Mouse (Mus musculus) adrenal gland, adult 2 months (tissue): ENCODE data around the gene Fam216a. TPM values are rescaled to one million over a fixed set of nuclear protein-coding genes. Genes with fewer than 3 reads are reported as not detected.
A peak's percentile ranks its signal among the peaks of the same experiment; 100 is the strongest.
"Not testable (repeated sequence)": the region's sequence is repeated elsewhere in the genome, so short reads cannot be mapped to it uniquely, and the experiment has no call there.

ENCODE experiments used
- DNase-seq: peaks from one replicate; pipeline ENCODE4 v3.0.0; 2021
- polyA plus RNA-seq: library from polyadenylated mRNA; depleted of rRNA; stranded (reverse); fragments of >200 nt; gene quantifications from 2 replicates; pipeline ENCODE4 v1.2.3, GENCODE M21; 2012; rRNA removed
- total RNA-seq, 2 experiments: library from RNA; stranded (reverse); gene quantifications; 2 replicates each; pipeline ENCODE4 v1.2.3; 2021

Fam216a gene
- total and polyA plus RNA-seq, 3 experiments = 24.2 to 38.5 (median 24.7) TPM

DNA sequence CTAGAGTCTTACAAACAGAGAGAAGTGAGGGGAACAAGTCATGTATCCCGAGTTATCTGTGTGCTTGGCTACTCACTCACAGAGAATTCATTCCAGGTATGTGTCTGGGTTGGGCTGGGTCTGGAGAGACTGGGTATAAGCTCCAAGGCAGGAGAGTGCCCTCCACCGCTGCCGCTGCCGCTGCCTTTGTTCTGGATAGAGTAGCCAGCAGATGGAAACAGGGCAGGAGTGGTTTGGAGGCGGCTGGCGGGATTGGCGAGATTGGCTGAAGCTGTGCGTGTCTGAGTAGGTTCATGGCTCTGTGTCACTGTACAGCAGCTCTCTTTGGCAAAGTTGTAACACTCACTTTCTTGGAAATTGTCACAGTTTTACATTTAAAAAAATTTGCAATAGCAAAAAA is 48.6 kb downstream of the Fam216a start:
- no peak for DNase-seq

GRCm38 (mm10) chr5:122320205-122320781 is 51.9 kb downstream of the Fam216a start:
- DNase-seq = no peak

DNA sequence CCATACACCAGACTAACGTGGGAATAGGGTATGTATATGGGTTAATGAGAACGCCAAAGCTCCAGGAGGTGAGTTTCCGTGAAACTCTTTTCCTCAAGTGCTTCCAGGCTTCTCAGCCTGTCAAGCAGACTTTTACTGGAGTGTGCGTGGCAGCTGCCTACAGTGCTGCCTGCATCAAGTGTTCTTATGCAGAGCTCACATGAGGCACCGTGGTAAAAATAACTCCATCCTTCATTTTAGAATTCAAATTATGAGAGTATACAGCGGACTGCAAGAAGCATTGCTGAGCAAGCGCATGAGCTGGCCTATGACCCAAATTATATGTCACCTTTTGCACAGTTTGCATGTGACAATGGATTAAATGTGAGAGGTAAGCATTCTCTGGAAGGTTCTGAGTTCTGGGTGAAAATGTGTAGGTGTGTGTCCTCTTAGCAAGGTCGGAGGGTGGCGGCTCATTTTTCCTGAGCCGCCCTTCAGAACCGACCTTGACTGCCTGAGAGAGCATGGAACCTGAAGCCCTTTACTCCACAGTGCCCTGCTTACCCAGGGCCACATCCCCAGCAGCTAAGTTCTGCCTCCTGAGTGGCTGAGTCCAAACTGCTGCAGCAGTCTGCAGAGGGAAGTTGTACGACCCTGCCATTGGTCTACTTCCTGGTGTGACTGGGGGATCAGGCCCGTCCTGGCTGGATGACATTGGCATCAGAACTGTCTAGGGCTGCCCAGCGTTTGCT is 52.5 kb downstream of the Fam216a start:
- peak; percentile 53 for DNase-seq

DNA sequence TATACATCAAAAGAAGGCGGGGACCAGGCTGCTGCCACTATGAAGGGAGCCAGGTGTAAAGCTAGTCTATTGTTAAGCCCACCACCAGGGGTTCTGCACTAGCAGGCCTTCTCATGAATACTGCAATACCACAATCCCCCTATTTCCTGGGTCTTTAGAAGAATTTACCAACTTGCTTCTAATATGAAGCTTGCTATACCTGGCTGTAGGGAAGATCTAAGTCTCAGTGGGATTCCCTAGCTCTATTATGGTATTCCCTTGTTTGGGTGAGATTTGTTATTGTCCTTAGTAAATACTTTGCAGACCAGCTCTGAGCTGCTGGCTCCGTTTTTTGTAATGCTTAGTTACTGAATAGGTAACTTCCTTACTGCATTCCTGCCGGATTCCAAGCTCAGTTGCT is 53.2 kb downstream of the Fam216a start:
- DNase-seq = not testable (repeated sequence)

- no peak for DNase-seq
Observed at GRCm38 (mm10) chr5:122318100-122318499, 54.1 kb downstream of the Fam216a start.

- DNase-seq = peak; percentile 51
Observed at GRCm38 (mm10) chr5:122317329-122318045, 54.7 kb downstream of the Fam216a start.

- DNase-seq = peak; percentile 93
Observed at GRCm38 (mm10) chr5:122314966-122315667, 57.0 kb downstream of the Fam216a start.

Other genes starting within 250 kb of the Fam216a start
- gene Ccdc63, start 231.5 kb downstream of the Fam216a start, total RNA-seq = not detected
- gene Ccdc63, start 231.5 kb downstream of the Fam216a start, polyA plus RNA-seq = not detected in 2 replicates
- 100 to 1,000 TPM; 181 to 207 TPM for gene Ppp1cc, start 214.1 kb downstream of the Fam216a start, total RNA-seq
- gene Ppp1cc, start 214.1 kb downstream of the Fam216a start, polyA plus RNA-seq = 36.4 and 36.6 TPM in 2 replicates
- gene Hvcn1, start 165.6 kb downstream of the Fam216a start, total RNA-seq = 1 to 10 TPM; 1.8 to 2.4 TPM
- 2.5 and 3.7 TPM in 2 replicates for gene Hvcn1, start 165.6 kb downstream of the Fam216a start, polyA plus RNA-seq
- gene Tctn1, start 107.9 kb downstream of the Fam216a start, total RNA-seq = 10 to 100 TPM; 11.4 to 14.2 TPM
- gene Tctn1, start 107.9 kb downstream of the Fam216a start, polyA plus RNA-seq = 47.0 and 58.3 TPM in 2 replicates
- gene Pptc7, start 88.0 kb downstream of the Fam216a start, total RNA-seq = 10 to 100 TPM; 52.0 to 63.4 TPM
- 46.3 and 57.5 TPM in 2 replicates for gene Pptc7, start 88.0 kb downstream of the Fam216a start, polyA plus RNA-seq
- 1 to 10 TPM; 1.9 to 2.8 TPM for gene Rad9b, start 18.1 kb downstream of the Fam216a start, total RNA-seq
- gene Rad9b, start 18.1 kb downstream of the Fam216a start, polyA plus RNA-seq = 2.3 and 2.4 TPM in 2 replicates
- gene Vps29, start 18.0 kb downstream of the Fam216a start, total RNA-seq = 100 to 1,000 TPM; 128 to 165 TPM
- gene Vps29, start 18.0 kb downstream of the Fam216a start, polyA plus RNA-seq = 13.1 and 18.5 TPM in 2 replicates
- 10 to 100 TPM; 24.6 to 32.6 TPM for gene Gpn3, start 488 bp downstream of the Fam216a start, total RNA-seq
- 48.0 and 62.7 TPM in 2 replicates for gene Gpn3, start 488 bp downstream of the Fam216a start, polyA plus RNA-seq
- 100 to 1,000 TPM; 250 to 287 TPM for gene Arpc3, start 19.5 kb upstream of the Fam216a start, total RNA-seq
- 103 and 112 TPM in 2 replicates for gene Arpc3, start 19.5 kb upstream of the Fam216a start, polyA plus RNA-seq
- 10 to 100 TPM; 42.0 to 46.8 TPM for gene Anapc7, start 49.3 kb upstream of the Fam216a start, total RNA-seq
- 41.5 and 42.8 TPM in 2 replicates for gene Anapc7, start 49.3 kb upstream of the Fam216a start, polyA plus RNA-seq
- 100 to 1,000 TPM; 159 to 186 TPM for gene Atp2a2, start 129.9 kb upstream of the Fam216a start, total RNA-seq
- gene Atp2a2, start 129.9 kb upstream of the Fam216a start, polyA plus RNA-seq = 50.5 and 66.8 TPM in 2 replicates
- 10 to 100 TPM in 1 of 2 experiments, 1 to 10 TPM in 1; 6.5 to 15.7 TPM for gene Ift81, start 242.2 kb upstream of the Fam216a start, total RNA-seq
- gene Ift81, start 242.2 kb upstream of the Fam216a start, polyA plus RNA-seq = 1.4 and 2.2 TPM in 2 replicates